Mouse (Mus musculus): Measurements from ENCODE around the gene Ndufv2.
"Not testable (repeated sequence)": the region's sequence is repeated elsewhere in the genome, so short reads cannot be mapped to it uniquely, and the experiment has no call there.

The Ndufv2 gene

DNA sequence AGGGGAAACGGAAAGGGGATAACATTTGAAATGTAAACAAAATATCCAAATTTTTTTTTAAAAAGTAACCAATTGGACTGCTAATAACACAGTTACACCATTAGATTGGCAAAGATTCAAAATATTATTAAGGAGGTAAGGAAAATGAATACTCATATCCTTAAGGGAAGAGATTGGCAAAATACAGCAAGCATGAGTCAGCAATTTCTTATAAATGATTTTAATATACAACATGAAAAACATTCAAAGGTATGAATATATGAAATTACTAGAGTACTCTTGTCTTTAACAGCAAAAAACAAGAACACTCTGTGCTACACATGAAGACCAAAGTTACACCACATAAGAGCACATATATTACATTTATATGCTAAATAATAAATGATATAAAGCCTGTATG is 16.3 kb downstream of the Ndufv2 start:
- no peak for DNase-seq (ENCODE audit: low spot score in 2 of 2)

DNA sequence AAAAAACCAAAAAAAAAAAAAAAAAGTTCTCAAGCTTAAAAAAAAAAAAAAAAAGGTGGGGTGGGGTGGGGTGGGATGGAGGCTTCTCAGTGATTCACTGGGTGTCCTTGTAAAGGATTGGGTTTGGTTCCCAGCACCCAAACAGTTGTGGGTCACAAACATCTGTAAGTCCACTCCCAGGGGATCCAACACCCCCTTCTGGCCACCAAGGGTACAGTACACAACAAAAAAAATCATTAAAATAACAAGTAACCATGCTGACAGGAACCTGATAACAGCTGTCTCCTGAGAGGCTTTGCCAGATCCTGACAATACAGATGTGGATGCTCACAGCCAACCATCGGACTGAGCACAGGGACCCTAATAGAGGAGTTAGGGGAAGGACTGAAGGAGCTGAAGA is 16.9 kb downstream of the Ndufv2 start:
- DNase-seq (ENCODE audit: low spot score in 2 of 2) = no peak

DNA sequence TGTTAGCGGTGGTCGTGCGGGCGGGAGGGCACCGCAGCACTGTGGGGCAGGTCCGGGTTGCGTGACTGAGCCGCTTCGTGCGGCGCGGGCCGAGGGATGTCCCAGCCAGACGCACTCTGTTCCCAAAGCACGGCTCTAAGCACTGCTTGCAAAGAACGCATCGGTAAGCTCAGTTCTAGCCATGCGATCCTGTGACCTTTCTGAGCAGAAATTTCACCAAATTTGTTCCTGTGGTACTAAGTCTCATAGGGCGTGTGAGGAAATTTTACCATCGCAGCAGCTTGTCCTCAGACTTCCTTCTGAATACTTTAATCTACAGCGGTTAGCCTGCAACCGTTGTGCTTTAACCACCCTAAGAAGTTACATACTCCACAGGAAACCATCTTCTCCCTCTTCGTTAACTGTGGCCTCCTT is 23.9 kb downstream of the Ndufv2 start:
- DNase-seq (ENCODE audit: low spot score in 2 of 2) = no peak

DNA sequence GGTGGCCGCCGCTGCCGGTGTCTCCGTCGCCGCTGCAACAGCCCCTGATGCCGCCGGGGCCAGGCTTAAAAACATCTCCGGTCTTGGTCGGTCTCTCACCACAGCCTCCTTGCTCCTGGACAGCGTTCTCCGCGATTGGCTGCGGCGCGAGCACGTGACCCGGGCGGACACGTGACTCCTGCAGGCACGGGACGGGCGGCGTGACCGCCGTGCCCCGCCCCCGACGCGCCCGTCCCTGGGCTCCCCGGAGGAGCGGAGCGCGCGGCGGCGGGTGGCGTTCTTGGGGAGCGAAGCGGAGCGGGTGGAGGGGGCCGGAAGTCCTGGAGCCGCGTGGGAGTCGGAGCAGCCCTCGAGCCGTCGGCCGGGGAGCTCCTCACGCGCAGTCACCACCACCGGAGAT is 24.4 kb downstream of the Ndufv2 start, which contains the start of gene Ankrd12:
Gene Ankrd12 (minus strand): TSS at position 156 of the 400 bp plus-strand sequence.
- DNase-seq (ENCODE audit: low spot score in 2 of 2) = peak; percentile 93 to 95

DNA sequence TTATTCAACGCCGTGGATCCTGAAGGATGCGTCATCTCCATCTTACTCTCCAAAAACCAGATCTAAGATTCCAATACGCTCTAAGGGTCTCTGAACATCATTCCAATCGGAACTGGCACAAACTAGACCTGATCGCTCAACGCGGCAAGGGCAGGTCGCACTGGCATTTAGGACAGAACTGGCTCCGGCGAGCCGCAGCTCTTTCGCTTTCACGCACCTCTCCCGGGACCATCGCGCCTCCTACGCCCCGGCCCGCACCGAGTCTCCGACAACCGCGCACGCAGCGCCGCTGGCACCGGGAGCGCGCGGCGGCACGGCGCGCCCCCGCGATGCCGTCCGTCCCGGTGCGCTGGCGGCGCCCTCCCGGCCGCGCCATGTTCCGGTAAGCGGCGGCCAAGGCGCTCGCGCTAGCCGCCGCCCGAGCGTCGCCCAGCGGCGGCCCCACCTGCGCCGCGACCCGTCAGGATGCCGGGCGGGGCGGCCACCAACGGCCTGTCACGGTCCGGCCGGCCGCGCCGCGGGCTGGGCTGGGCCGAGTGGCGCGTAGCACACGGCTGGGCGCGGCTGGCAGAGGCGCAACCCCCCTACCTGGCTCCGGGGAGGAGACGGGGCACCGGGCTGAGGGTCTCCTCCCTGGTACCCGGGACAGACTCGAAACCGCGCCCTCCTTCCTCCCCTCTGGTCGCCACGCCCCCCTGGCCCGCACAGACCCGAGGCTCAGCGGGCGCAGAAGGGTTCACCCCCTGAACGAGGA is 25.0 kb downstream of the Ndufv2 start:
- DNase-seq (ENCODE audit: low spot score in 2 of 2) = no peak

DNA sequence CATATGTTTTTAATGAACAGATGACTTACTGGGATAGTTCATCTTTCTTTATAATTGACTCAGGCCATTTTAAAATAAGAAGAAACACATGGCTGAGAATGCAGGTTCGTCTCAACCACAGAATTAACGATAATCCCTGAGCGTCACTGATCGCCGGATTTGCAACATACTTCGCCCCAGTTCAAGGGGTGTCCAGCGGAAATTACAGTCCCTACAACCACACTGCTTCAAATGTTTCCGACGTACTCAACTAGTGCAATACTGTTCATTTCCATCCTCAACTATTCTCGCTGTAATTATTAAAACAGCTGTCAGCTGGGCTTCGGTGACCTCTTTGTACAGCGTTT is 25.6 kb downstream of the Ndufv2 start:
- no peak for DNase-seq (ENCODE audit: low spot score in 2 of 2)

DNA sequence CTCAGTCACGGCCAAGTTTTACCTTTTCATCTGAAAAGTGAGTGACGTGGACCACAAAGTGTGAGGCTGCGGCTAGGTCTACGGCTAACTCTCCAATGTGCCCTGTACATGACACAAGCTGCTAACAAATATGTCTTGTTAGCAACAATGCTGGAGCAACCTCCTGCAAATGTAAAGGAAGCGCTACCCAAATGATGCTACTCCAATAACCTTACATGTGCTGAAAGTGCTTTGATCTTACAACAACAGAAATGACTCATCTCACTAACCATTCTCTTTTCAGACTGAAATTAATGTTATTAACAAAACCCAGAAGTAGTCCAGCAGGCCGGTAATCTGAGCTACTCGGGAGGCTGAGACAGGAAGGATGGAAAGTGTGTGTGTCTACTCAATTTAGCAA is 27.4 kb downstream of the Ndufv2 start:
- DNase-seq (ENCODE audit: low spot score in 2 of 2) = no peak

DNA sequence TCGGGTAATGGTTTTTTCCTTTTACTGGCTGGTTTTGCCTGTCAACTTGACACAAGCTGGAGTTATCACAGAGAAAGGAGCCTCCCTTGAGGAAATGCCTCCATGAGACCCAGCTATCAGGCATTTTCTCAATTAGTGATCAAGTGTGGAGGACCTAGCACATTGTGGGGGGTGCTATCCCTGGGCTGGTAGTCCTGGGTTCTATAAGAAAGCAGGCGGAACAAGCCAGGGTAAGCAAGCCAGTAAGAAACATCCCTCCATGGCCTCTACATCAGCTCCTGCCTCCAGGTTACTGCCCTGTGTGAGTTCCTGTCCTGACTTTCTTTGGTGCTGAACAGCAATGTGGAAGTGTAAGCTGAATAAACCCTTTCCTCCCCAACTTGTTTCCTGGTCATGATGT is 32.3 kb downstream of the Ndufv2 start:
- DNase-seq (ENCODE audit: low spot score in 2 of 2) = not testable (repeated sequence)

DNA sequence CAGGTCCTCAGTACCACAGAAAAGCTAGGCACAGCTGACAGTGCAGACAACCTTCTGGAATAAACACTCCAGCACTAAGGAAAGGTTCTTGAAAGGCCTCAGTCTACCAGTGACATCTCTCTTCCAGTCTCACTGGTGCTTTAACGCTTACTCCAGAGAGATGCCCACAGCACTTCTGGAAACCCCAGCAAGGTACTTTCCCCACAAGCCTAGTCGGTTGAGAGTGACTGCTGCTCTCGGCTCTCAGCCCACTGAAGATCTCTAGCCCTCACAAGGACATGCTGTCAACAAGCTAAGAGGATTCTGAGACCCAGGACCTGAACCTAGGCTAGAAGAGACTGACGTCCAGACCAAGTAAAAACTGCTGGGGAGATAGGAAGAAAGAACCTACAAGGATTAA is 36.2 kb downstream of the Ndufv2 start:
- no peak for DNase-seq (ENCODE audit: low spot score in 2 of 2)

DNA sequence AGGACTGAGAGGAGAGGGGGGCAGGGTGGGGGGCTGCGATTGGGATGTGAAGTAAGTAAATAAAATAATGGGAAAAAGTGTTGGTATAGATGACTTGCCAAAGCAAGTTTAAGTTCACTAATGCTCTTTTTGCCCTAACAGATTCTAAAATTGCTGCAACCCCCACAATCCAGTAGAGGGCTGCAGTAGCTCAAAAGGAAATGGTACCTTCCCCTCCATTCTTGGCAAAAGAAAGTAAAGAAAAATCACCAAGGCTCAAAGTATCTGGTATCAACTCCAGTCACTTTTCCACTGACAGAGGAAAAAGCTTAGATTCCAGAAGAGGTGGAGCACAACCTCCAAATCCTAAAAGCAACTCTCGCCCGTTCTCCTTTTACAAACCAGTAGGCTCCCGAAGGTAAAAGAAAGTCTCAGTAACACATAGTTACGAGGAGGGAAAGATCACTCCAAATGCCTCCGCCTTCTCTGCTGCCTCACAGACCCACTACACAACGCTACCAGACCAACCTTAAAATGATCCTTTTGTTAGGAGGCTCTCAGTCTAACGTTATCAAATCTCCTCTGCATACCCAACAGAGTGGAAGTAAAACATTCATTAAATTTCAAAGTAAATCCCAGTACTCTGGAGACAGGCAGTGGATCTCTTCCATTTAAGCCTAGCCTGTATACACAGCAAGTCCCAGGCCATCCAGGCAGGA is 40.0 kb downstream of the Ndufv2 start:
- no peak for DNase-seq (ENCODE audit: low spot score in 2 of 2)

DNA sequence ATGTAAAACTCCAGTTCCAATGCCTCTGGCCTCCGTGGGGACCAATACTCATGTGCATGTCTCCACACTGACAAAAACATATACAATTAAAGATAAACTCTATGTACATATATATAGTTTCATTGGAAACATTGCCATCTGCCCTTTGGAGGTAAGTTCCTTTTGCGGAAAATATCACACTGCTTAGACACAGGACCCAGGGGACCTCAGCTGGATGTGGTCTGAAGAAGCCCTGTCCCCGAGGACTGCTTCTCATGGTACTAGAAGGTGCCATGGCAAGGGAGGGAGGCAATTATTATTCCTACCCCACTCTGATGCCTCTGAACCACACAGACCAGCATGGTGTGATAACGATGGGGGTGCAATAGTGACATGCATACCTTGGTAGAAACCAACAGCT is 43.2 kb downstream of the Ndufv2 start:
- DNase-seq (ENCODE audit: low spot score in 2 of 2) = no peak

DNA sequence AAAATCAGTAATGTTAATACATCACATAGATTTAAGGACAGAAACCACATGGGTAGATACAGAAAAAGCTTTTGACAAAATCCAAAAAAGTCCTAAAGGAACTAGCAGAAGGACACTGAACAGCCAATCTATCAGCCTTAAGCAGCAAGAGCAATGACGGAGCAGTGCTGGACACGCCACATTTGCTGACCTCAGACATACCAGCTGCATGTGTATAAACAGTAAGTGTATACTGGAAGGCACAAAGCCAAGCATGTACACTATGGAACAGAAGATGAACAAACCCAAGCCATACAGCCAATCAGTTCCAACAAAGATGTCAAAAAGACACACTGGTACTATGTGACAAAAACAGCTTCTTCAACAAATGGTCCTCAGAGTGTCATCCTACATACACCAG is 44.2 kb downstream of the Ndufv2 start:
- no peak for DNase-seq (ENCODE audit: low spot score in 2 of 2)

DNA sequence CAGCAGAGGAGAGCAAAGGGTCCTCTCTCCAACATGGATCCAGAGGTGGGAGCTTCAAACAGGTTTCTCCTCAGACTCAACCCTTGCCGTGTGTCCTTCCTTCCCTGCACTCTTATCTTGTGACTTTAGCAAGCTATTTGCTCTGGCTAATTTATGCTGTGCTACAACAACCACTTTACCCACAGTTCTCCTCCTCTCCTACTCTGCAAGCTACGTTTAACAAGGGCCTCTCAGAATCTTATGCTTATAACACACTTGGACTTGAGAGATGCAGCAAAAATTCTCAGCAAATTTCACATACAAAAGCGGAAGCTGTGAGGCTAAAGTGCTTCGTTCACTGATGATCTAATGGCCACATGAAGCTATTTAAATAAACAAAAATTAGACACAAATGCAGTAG is 48.0 kb downstream of the Ndufv2 start:
- DNase-seq (ENCODE audit: low spot score in 2 of 2) = no peak

DNA sequence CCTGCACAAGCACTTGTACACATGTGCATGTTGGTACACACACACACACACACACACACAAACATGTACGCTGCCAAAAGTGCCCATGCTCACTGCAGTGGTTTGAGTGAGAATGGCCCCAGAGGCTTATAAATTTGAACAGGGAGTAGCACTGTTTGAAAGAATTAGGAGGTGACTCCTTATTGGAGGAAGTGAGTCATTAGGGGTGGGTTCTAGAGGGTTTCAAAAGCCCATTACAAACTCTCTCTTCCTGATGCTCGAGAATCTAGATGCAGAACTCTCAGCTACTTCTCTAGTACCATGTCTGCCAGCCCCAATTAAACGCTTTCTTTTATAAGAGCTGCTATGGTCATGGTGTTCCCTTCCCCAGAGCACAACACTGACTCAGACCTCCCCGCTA is 52.6 kb downstream of the Ndufv2 start:
- DNase-seq (ENCODE audit: low spot score in 2 of 2) = no peak

DNA sequence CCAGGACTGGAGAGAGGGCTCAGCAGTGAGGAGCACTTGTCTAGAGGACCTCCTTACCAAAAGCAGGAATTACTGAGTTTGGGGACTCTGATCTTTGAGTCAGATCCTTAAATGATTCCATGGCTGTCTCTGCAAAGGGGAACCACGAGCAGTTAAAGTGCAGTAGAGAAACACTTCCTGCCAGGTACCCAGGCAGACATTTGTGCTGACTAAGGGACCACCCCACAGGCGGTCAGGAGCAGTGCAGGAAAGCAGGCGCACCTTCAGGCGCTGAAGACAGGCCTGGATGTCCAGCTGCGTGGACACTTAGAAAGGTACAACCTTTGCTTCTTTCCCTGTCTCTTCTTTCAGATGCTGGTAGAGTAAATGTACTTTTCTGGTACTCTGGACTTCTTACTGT is 53.2 kb downstream of the Ndufv2 start:
- DNase-seq (ENCODE audit: low spot score in 2 of 2) = no peak

DNA sequence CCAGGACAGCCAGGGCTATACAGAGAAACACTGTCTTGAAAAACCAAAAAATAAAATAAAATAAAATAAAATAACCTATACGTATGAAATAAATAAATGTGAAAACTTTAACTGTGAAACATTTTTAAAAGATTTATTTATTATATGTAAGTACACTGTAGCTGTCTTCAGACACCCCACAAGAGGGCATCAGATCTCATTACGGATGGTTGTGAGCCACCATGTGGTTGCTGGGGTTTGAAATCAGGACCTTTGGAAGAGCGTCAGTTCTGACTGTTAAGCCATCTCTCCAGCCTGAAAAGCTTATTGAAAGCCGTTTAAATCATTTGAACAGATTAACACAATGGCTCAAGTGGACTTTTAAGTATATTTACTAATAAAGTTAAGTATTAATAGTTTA is 57.7 kb downstream of the Ndufv2 start:
- DNase-seq (ENCODE audit: low spot score in 2 of 2) = not testable (repeated sequence)

DNA sequence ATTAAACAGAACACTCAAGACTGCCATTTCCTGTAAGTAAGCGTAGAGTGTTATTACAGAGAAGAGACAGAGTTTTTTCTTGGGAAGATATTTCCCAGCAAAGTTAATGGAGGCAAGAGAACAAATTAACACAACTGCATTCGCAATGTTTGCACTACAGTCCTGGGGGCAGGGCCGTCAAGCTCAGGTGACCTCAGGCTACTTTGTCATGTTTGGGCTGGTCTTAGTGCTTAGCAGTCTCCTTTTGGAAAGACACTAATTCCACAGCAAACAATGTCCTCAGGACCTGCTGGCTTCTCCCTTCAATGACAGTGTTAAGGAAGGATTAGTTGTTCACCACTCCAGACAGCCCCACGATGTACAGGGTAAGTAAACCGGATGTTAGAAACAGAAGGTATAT is 60.3 kb downstream of the Ndufv2 start:
- no peak for DNase-seq (ENCODE audit: low spot score in 2 of 2)

DNA sequence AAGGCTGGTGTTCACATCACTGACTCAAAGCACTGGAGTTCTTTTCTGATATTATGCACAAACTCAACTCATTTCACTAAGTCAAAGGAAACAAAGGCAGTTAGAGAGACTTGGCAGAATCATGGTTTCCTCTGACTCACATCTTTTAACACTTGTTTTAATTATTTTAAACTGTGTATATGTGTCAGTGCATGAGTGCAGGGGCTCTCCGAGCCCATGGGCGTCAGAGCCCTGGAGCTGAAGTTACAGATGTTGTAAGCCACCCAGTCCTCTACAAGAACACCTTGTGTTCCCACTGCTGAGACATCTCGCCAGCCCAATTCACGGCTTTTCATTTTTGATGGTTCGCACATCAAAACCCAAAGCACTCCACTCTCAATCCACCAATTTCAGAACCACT is 68.1 kb downstream of the Ndufv2 start:
- no peak for DNase-seq (ENCODE audit: low spot score in 2 of 2)

DNA sequence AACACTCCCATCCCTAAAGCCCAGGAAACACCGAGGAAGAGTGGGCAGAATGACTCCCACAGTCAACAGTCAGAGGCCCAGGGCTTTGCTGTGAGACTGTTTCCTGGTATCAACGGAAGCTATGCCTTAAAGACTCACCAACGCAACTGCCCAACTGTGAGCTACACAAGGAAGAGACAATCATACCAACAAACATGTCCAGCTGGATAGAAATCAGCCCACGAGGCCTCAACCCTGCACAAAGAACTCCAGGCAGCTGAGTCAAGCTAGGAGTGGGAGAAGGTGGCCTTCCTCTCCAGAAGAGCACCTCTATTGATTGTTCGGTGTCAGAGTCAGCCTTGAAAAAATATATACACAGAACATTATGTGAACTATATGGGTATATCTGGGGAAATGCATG is 69.4 kb downstream of the Ndufv2 start:
- no peak for DNase-seq (ENCODE audit: low spot score in 2 of 2)
